Mouse (Mus musculus): ENCODE data around the gene Vwf.

The Vwf gene

DNA sequence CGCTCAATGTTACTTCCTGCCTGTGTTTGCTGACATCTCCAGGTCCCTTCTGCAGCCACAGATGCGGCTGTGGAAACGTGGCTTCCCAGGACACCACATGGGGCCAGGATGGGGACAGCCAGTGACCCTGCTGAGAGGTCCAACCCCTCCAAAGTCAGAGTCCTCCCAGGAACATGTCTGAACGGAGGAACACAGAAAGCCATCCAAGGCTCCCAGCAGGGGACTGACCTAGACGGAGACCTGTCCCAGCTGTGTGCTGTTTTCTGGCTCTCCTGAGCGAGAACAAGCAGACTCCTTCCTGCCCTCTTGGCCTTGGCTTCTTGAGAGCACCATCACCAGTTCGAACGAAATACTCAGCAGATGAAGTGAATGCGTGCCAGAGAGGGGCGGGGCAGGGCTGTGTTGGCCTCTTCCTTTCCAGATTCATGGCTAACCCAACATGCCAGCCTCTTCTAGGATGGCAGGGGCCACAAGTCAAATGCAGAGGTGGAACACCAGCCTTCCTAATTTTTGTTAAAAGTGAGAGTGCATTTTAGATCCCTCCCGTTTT is 183.5 kb downstream of the Vwf start:
- in situ Hi-C loops (cut with MboI, MseI) = no loop called here

Measured in T-helper 1 cell (primary cell).